14 mouse cellular contexts compared by ENCODE assay signal in the genomic region with DNA sequence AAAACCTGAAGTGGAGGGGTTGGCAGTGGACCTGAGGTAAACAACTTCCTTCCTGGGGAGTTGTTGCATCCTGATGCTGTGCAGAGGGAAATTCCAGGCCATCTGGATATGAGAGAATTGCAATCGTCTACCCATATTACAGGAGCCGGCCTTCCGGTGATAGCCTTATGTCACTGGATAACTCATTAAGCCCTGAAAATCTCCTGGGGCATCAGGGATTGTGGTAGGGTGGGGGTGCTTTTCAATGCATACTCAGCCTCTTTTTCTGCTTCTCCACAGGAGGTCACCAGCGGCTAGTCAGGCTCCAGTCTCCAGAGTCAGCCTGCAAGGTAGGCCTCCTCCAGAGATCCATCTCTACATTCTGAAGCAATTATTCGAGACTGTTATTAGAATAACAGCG.
DNase-seq lines count a peak whose midpoint lies in the region; ATAC-seq and TF ChIP-seq lines count a peak whose summit lies in the region.
"Had no signal": no experiment of that assay in that cellular context is flagged by ENCODE, and none has a peak within 500 bp of the region (broad histone marks: within the 10 kb centered on the region; RNA-seq: fewer than 3 reads in every experiment).

No protein-coding gene starts in this region.

- peak; percentile 44 for TF ChIP-seq CTCF in gastrocnemius, adult 2 months (IDR thresholded peaks at IDR 0.05)

- no peaks in the 10 kb centered on the region for H3K36me3 ChIP-seq in hindbrain, embryonic 16.5 days (ENCODE audit: control insufficient read depth, insufficient read depth, low read length)
- H3K36me3 ChIP-seq: hindbrain, embryonic 10.5 days; limb, embryonic 13.5 days; midbrain, embryonic 10.5 days had no signal

- no peak overlapping the region for H3K4me3 ChIP-seq in gastrocnemius, adult 2 months
- H3K4me3 ChIP-seq in hindbrain, embryonic 16.5 days (ENCODE audit: low read length): no peak overlapping the region
- H3K4me3 ChIP-seq: hindbrain, embryonic 10.5 days; limb, embryonic 13.5 days; midbrain, embryonic 10.5 days had no signal

- no peak overlapping the region for H3K4me2 ChIP-seq in hindbrain, embryonic 16.5 days (ENCODE audit: low read length)
- H3K4me2 ChIP-seq: limb, embryonic 13.5 days had no signal

- 40% methylated on average over 6 of the region's 6 CpGs for WGBS in hindbrain, embryonic 16.5 days

- no peak for ATAC-seq in hindbrain, embryonic 16.5 days
- ATAC-seq: forebrain, embryonic 16.5 days had no signal

- H3K27ac ChIP-seq in gastrocnemius, adult 2 months: peak overlapping the region; percentile 43; the same call in 1 of the 2 replicates
- no peak overlapping the region for H3K27ac ChIP-seq in hindbrain, embryonic 16.5 days (ENCODE audit: low read depth, low read length)
- H3K27ac ChIP-seq: hindbrain, embryonic 10.5 days; limb, embryonic 13.5 days; midbrain, embryonic 10.5 days had no signal

- H3K9me3 ChIP-seq in hindbrain, embryonic 16.5 days (ENCODE audit: control insufficient read depth, low read length): no peaks in the 10 kb centered on the region
- H3K9me3 ChIP-seq: hindbrain, embryonic 10.5 days; limb, embryonic 13.5 days; midbrain, embryonic 10.5 days had no signal

- H3K9ac ChIP-seq in hindbrain, embryonic 16.5 days (ENCODE audit: low read depth, low read length): no peak overlapping the region
- H3K9ac ChIP-seq: limb, embryonic 13.5 days had no signal

- peaks cover 3% of the 10 kb centered on the region for H3K4me1 ChIP-seq in hindbrain, embryonic 16.5 days (ENCODE audit: control insufficient read depth, insufficient read depth, low read depth, low read length)

- intact Hi-C loops in gastrocnemius, adult 2 months (cut with DNase I): no loop called here
- intact Hi-C loops in heart, postnatal 14 days (cut with DNase I): no loop called here

- H3K27me3 ChIP-seq in hindbrain, embryonic 16.5 days (replicated peaks; ENCODE audit: control insufficient read depth, insufficient read depth, low read length): no peaks in the 10 kb centered on the region
- H3K27me3 ChIP-seq: limb, embryonic 13.5 days had no signal

- no peak for DNase-seq in gastrocnemius, adult 2 months
- no peak for DNase-seq in gastrocnemius, adult 8-10 months (ENCODE audit: low spot score in 2 of 2)
- peak; percentile 27 for DNase-seq in kidney, adult 9 months
- DNase-seq in kidney, postnatal 36 days: no peak
- peak; percentile 35 for DNase-seq in 416B (ENCODE audit: low read depth)
- peak; percentile 38 to 40 for DNase-seq in heart, postnatal 14 days
- no peak for DNase-seq in urinary bladder, postnatal 36 days (ENCODE audit: low spot score in 2 of 2)
- DNase-seq: cerebellum, postnatal 25 days; right cerebral cortex, adult 18-20 months had no signal

Comparison
In these comparisons a context has a peak if more than half of its experiments do, and no peak if none do; other contexts are left out.
1. DNase-seq: peak in kidney, adult 9 months (single experiment), 416B (single experiment) and heart, postnatal 14 days (2 of 2); none in gastrocnemius, adult 2 months (single experiment), gastrocnemius, adult 8-10 months (0 of 2), kidney, postnatal 36 days (0 of 2) and urinary bladder, postnatal 36 days (0 of 2).